Mouse (Mus musculus) bone marrow, adult 2 months (tissue): ENCODE data around the gene Plekhg1. TPM values are rescaled to one million over a fixed set of nuclear protein-coding genes. Genes with fewer than 3 reads are reported as not detected.

Experiments used
- H3K27ac ChIP-seq: fragments of 200-500 bp; 2 replicates; pipeline ENCODE4 v1.5.1; 2012; ENCODE audit warnings: low read depth, mild to moderate bottlenecking, control low read depth, inconsistent platforms, low read length; ENCODE audit not compliant: control insufficient read depth, poor library complexity, insufficient read depth
- H3K4me1 ChIP-seq: fragments of 200-500 bp; 2 replicates; pipeline ENCODE4 v1.6.1; 2011; ENCODE audit warnings: low read length; ENCODE audit not compliant: control insufficient read depth, insufficient read depth
- H3K4me3 ChIP-seq: fragments of 200-500 bp; replicated peaks from 2 replicates; pipeline ENCODE3; 2011; ENCODE audit warnings: mild to moderate bottlenecking, low read depth, low read length, control low read depth; ENCODE audit not compliant: control insufficient read depth
- CTCF ChIP-seq: fragments of 200-500 bp; IDR thresholded peaks from 2 replicates; pipeline ENCODE4 v1.5.1; 2011; ENCODE audit warnings: low read length, control low read depth; ENCODE audit not compliant: control insufficient read depth, insufficient read depth
- POLR2A ChIP-seq: fragments of 200-500 bp; IDR thresholded peaks from 2 replicates; pipeline ENCODE4 v1.6.1; 2011; ENCODE audit warnings: low read depth, mild to moderate bottlenecking, control low read depth, low read length, borderline replicate concordance; ENCODE audit not compliant: control insufficient read depth
- WGBS: fragments of 180-500 bp; shearing (Covaris S2); methylation state at CpG from one replicate; pipeline ENCODE4 v1.1.7; 2018; 5-methylcytosine and 5-hydroxymethylcytosine counted together
- polyA plus RNA-seq: library from polyadenylated mRNA; stranded (reverse); fragments of >200 nt; gene quantifications from 2 replicates; pipeline ENCODE4 v1.2.4, GENCODE M21; 2011; ENCODE audit warnings: low replicate concordance; ENCODE audit not compliant: missing spikeins, insufficient read depth, insufficient read length

The Plekhg1 gene
- polyA plus RNA-seq, 1 experiment, result 4.6 TPM

- H3K4me1 ChIP-seq, result no peaks in the 10 kb centered on the region
These were observed 53.7 kb downstream of the Plekhg1 start for GRCm38 (mm10) chr10:3793825-3794224.

GRCm38 (mm10) chr10:3799455-3799854, 59.3 kb downstream of the Plekhg1 start:
- TF ChIP-seq CTCF (no peak), POLR2A (no peak)
- Histone ChIP-seq H3K4me3 (no peak overlapping the region), H3K27ac (no peak overlapping the region), H3K4me1 (no peaks in the 10 kb centered on the region)

More at GRCm38 (mm10) chr10:3793825-3794224, 53.7 kb downstream of the Plekhg1 start:
- TF ChIP-seq POLR2A (no peak), CTCF (no peak)
- Histone ChIP-seq H3K4me3 (no peak overlapping the region), H3K27ac (no peak overlapping the region)
- WGBS, result 80% methylated on average over 3 of the region's 3 CpGs

GRCm38 (mm10) chr10:3801254-3801653, 61.1 kb downstream of the Plekhg1 start:
- no peak overlapping the region for H3K4me3 ChIP-seq
- H3K27ac ChIP-seq, result no peak overlapping the region
- no peak for TF ChIP-seq POLR2A
- TF ChIP-seq CTCF, result no peak
- whole genome bisulfite sequencing, result 71% methylated on average over 6 of the region's 6 CpGs
- H3K4me1 ChIP-seq, result no peaks in the 10 kb centered on the region

GRCm38 (mm10) chr10:3805334-3805733, 65.2 kb downstream of the Plekhg1 start:
- no peak overlapping the region for H3K4me3 ChIP-seq
- H3K27ac ChIP-seq, result no peak overlapping the region
- TF ChIP-seq POLR2A, result no peak
- TF ChIP-seq CTCF, result no peak
- 55% methylated on average over 3 of the region's 3 CpGs for WGBS
- H3K4me1 ChIP-seq, result no peaks in the 10 kb centered on the region

GRCm38 (mm10) chr10:3807980-3808379, 67.8 kb downstream of the Plekhg1 start:
- TF ChIP-seq POLR2A (no peak), CTCF (no peak)
- no peaks in the 10 kb centered on the region for H3K4me1 ChIP-seq
- H3K4me3 ChIP-seq, result no peak overlapping the region
- no peak overlapping the region for H3K27ac ChIP-seq
- WGBS, result 82% methylated on average over 3 of the region's 3 CpGs

- Histone ChIP-seq H3K4me3 (no peak overlapping the region), H3K27ac (no peak overlapping the region), H3K4me1 (no peaks in the 10 kb centered on the region)
- 68% methylated on average over 10 of the region's 10 CpGs for WGBS
- TF ChIP-seq POLR2A, result no peak
- TF ChIP-seq CTCF, result no peak
These were observed 70.5 kb downstream of the Plekhg1 start for GRCm38 (mm10) chr10:3810476-3811273.

GRCm38 (mm10) chr10:3818940-3819701, 79.0 kb downstream of the Plekhg1 start:
- WGBS, result 69% methylated on average over 5 of the region's 5 CpGs
- no peaks in the 10 kb centered on the region for H3K4me1 ChIP-seq
- TF ChIP-seq POLR2A (no peak), CTCF (no peak)
- no peak overlapping the region for H3K4me3 ChIP-seq
- H3K27ac ChIP-seq, result no peak overlapping the region

GRCm38 (mm10) chr10:3823826-3824225, 83.7 kb downstream of the Plekhg1 start:
- Histone ChIP-seq H3K4me3 (no peak overlapping the region), H3K4me1 (no peaks in the 10 kb centered on the region), H3K27ac (no peak overlapping the region)
- WGBS, result 86% methylated on average over 6 of the region's 6 CpGs
- TF ChIP-seq POLR2A (no peak), CTCF (no peak)

- H3K4me3 ChIP-seq, result no peak overlapping the region
- no peak for TF ChIP-seq POLR2A
- TF ChIP-seq CTCF, result no peak
- no peak overlapping the region for H3K27ac ChIP-seq
- 83% methylated on average over 6 of the region's 6 CpGs for WGBS
- H3K4me1 ChIP-seq, result no peaks in the 10 kb centered on the region
These were observed 85.9 kb downstream of the Plekhg1 start for GRCm38 (mm10) chr10:3826043-3826442.
